Mouse (Mus musculus) midbrain, embryonic 11.5 days (tissue): Measurements from ENCODE around the gene Zfp526. TPM values are rescaled to one million over a fixed set of nuclear protein-coding genes. Genes with fewer than 3 reads are reported as not detected.
A peak's percentile ranks its signal among the peaks of the same experiment; 100 is the strongest.

Experiments
- ATAC-seq: fragments of 200-750 bp; cut with Nextera tagmentation; 2 replicates; pipeline ENCODE4 v1.8.0; 2017; ENCODE audit warnings: moderate TSS enrichment, moderate library complexity; ENCODE audit not compliant: low FRiP score
- DNase-seq: peaks from one replicate; pipeline ENCODE4 v3.0.0; 2015; ENCODE audit warnings: low spot score; ENCODE audit errors: missing footprints
- H3K27ac ChIP-seq: fragments of 300-500 bp; sonication (generic); 2 replicates; pipeline ENCODE4 v1.5.1; 2014; ENCODE audit warnings: low read depth, low read length
- H3K27me3 ChIP-seq: fragments of 300-500 bp; sonication (generic); 2 replicates; pipeline ENCODE4 v1.6.1; 2014; ENCODE audit warnings: mild to moderate bottlenecking, low read length, moderate library complexity, mixed read lengths; ENCODE audit not compliant: control insufficient read depth, insufficient read depth
- H3K36me3 ChIP-seq: fragments of 300-500 bp; sonication (generic); 2 replicates; pipeline ENCODE4 v1.6.1; 2014; ENCODE audit warnings: mild to moderate bottlenecking, low read length, moderate library complexity, mixed read lengths; ENCODE audit not compliant: control insufficient read depth, insufficient read depth
- H3K4me1 ChIP-seq: fragments of 300-500 bp; sonication (generic); 2 replicates; pipeline ENCODE4 v1.6.1; 2014; ENCODE audit warnings: low read length; ENCODE audit not compliant: control insufficient read depth, insufficient read depth
- H3K4me2 ChIP-seq: fragments of 300-500 bp; sonication (generic); 2 replicates; pipeline ENCODE4 v1.6.1; 2014; ENCODE audit warnings: mild to moderate bottlenecking, moderate library complexity
- H3K4me3 ChIP-seq: fragments of 300-500 bp; sonication (generic); 2 replicates; pipeline ENCODE4 v1.5.1; 2014; ENCODE audit warnings: low read depth, low read length
- H3K9ac ChIP-seq: fragments of 300-500 bp; sonication (generic); 2 replicates; pipeline ENCODE4 v1.6.1; 2014; ENCODE audit warnings: low read length
- H3K9me3 ChIP-seq: fragments of 300-500 bp; sonication (generic); 2 replicates; pipeline ENCODE4 v1.6.1; 2016; ENCODE audit warnings: low read length; ENCODE audit not compliant: control insufficient read depth
- WGBS: fragments of 180-500 bp; shearing (Covaris S2); extraction: QIAGEN DNeasy Blood & Tissue Kit; methylation state at CpG from one replicate; pipeline ENCODE4 v1.1.7; 2014; 5-methylcytosine and 5-hydroxymethylcytosine counted together
- microRNA-seq: library from miRNA; unstranded; fragments of <30 nt; microRNA quantifications from one replicate; pipeline ENCODE4, GENCODE M21; 2017
- polyA plus RNA-seq: library from polyadenylated mRNA; unstranded; fragments of >200 nt; fragmentation: Nextera tagmentation; extraction: Ambion mirVana; gene quantifications from 2 replicates; pipeline ENCODE4 v1.2.1, GENCODE M21; 2014

Zfp526 gene
- polyA plus RNA-seq, 1 experiment from 2014 or later = 3.2 TPM

GRCm38 (mm10) chr7:25274571-25274970 is 53.3 kb downstream of the Zfp526 start:
- H3K4me3 ChIP-seq = no peak overlapping the region
- no peak overlapping the region for H3K27ac ChIP-seq
- H3K27me3 ChIP-seq = no peaks in the 10 kb centered on the region
- H3K9ac ChIP-seq = no peak overlapping the region; the same call in 1 of the 2 replicates
- H3K4me1 ChIP-seq = peaks cover 15% of the 10 kb centered on the region
- peaks cover 4% of the 10 kb centered on the region; the same call in 1 of the 2 replicates for H3K36me3 ChIP-seq
- no peaks in the 10 kb centered on the region for H3K9me3 ChIP-seq
- H3K4me2 ChIP-seq = no peak overlapping the region
- ATAC-seq (no peak), DNase-seq (peak; percentile 59)
- WGBS = 72% methylated on average over 5 of the region's 5 CpGs

GRCm38 (mm10) chr7:25274996-25275395 is 53.8 kb downstream of the Zfp526 start:
- DNase-seq = no peak
- H3K4me2 ChIP-seq = no peak overlapping the region
- H3K36me3 ChIP-seq = peaks cover 4% of the 10 kb centered on the region; the same call in 1 of the 2 replicates
- H3K9me3 ChIP-seq = no peaks in the 10 kb centered on the region
- H3K27me3 ChIP-seq = no peaks in the 10 kb centered on the region
- H3K4me3 ChIP-seq = no peak overlapping the region
- H3K4me1 ChIP-seq = peaks cover 16% of the 10 kb centered on the region
- H3K9ac ChIP-seq = no peak overlapping the region
- WGBS = 93% methylated on average over 3 of the region's 3 CpGs
- no peak overlapping the region for H3K27ac ChIP-seq
- ATAC-seq = no peak

GRCm38 (mm10) chr7:25275555-25276298 is 54.5 kb downstream of the Zfp526 start:
- 65% methylated on average over 9 of the region's 9 CpGs for WGBS
- ATAC-seq (no peak), DNase-seq (peak; percentile 73)
- Histone ChIP-seq H3K4me1 (peaks cover 23% of the 10 kb centered on the region), H3K4me3 (no peak overlapping the region), H3K9me3 (no peaks in the 10 kb centered on the region), H3K27ac (no peak overlapping the region), H3K36me3 (peaks cover 4% of the 10 kb centered on the region; the same call in 1 of the 2 replicates), H3K27me3 (no peaks in the 10 kb centered on the region), H3K9ac (peak overlapping the region; percentile 1; the same call in 1 of the 2 replicates), H3K4me2 (no peak overlapping the region)

Small RNA genes lying within 50 kb of the gene (microRNA-seq; reads per million reads assigned to microRNA genes)
- not detected for gene Mir7048

Other genes with a start within 250 kb of the Zfp526 start
- gene Rabac1, start 248.7 kb upstream of the Zfp526 start, polyA plus RNA-seq = 108 and 110 TPM in 2 replicates
- gene Atp1a3, start 215.5 kb upstream of the Zfp526 start, polyA plus RNA-seq = 34.4 and 36.0 TPM in 2 replicates
- 8.7 and 9.3 TPM in 2 replicates for gene Grik5, start 149.1 kb upstream of the Zfp526 start, polyA plus RNA-seq
- gene Zfp574, start 148.9 kb upstream of the Zfp526 start, polyA plus RNA-seq = 20.3 and 22.9 TPM in 2 replicates
- gene Pou2f2, start 41.7 kb upstream of the Zfp526 start, polyA plus RNA-seq = 26.6 and 31.3 TPM in 2 replicates
- gene Dedd2, start 810 bp upstream of the Zfp526 start, polyA plus RNA-seq = 6.9 and 7.7 TPM in 2 replicates
- 12.8 and 14.6 TPM in 2 replicates for gene Gsk3a, start 16.4 kb downstream of the Zfp526 start, polyA plus RNA-seq
- gene Erf, start 29.3 kb downstream of the Zfp526 start, polyA plus RNA-seq = 11.7 and 13.9 TPM in 2 replicates
- 25.5 and 29.7 TPM in 2 replicates for gene Cic, start 46.3 kb downstream of the Zfp526 start, polyA plus RNA-seq
- 306 and 332 TPM in 2 replicates for gene Pafah1b3, start 76.6 kb downstream of the Zfp526 start, polyA plus RNA-seq
- gene Prr19, start 80.0 kb downstream of the Zfp526 start, polyA plus RNA-seq = 1.1 and 1.2 TPM in 2 replicates
- 7.2 and 7.7 TPM in 2 replicates for gene Tmem145, start 84.7 kb downstream of the Zfp526 start, polyA plus RNA-seq
- 9.1 and 10.3 TPM in 2 replicates for gene Megf8, start 95.7 kb downstream of the Zfp526 start, polyA plus RNA-seq
- gene Cnfn, start 148.3 kb downstream of the Zfp526 start, polyA plus RNA-seq = not detected in 2 replicates
- gene Lipe, start 177.3 kb downstream of the Zfp526 start, polyA plus RNA-seq = 1.7 and 2.3 TPM in 2 replicates
- gene Cxcl17, start 191.5 kb downstream of the Zfp526 start, polyA plus RNA-seq = 0.18 and 0.22 TPM in 2 replicates